Mouse (Mus musculus) C2C12 (cell line): Measurements from ENCODE around the gene Man1b1. TPM values are rescaled to one million over a fixed set of nuclear protein-coding genes. Genes with fewer than 3 reads are reported as not detected.

Source experiments
- H3K27me3 ChIP-seq: one replicate; pipeline ENCODE4 v1.6.1; 2011; ENCODE audit not compliant: control insufficient read depth, insufficient read depth, insufficient read length
- H3K36me3 ChIP-seq: one replicate; pipeline ENCODE4 v1.6.1; 2011; ENCODE audit not compliant: control insufficient read depth, insufficient read depth
- H3K4me3 ChIP-seq: one replicate; pipeline ENCODE4 v1.5.1; 2011; ENCODE audit warnings: mild to moderate bottlenecking, control low read depth; ENCODE audit not compliant: poor library complexity, insufficient read depth, severe bottlenecking
- H3K79me2 ChIP-seq: one replicate; pipeline ENCODE4 v1.6.1; 2011; ENCODE audit not compliant: control insufficient read depth, insufficient read depth
- H3K79me3 ChIP-seq: one replicate; pipeline ENCODE4 v1.6.1; 2011; ENCODE audit warnings: low read depth, control low read depth
- H3ac ChIP-seq: one replicate; pipeline ENCODE3; 2011; ENCODE audit warnings: low read depth; ENCODE audit not compliant: control insufficient read depth, insufficient read length
- CEBPB ChIP-seq: IDR thresholded peaks from one replicate; pipeline ENCODE4 v1.6.1; 2011; ENCODE audit warnings: low read depth, mild to moderate bottlenecking, control low read depth, moderate library complexity
- CTCF ChIP-seq: IDR thresholded peaks from one replicate; pipeline ENCODE4 v1.5.1; 2011; ENCODE audit not compliant: control insufficient read depth, insufficient read depth, insufficient read length
- FOSL1 ChIP-seq: IDR thresholded peaks from one replicate; pipeline ENCODE4 v1.8.0; 2011; ENCODE audit warnings: mild to moderate bottlenecking, low read length; ENCODE audit not compliant: poor library complexity, insufficient read depth, severe bottlenecking
- MAX ChIP-seq: IDR thresholded peaks from one replicate; pipeline ENCODE4 v1.6.1; 2011; ENCODE audit warnings: mild to moderate bottlenecking, control low read depth
- MYOD1 ChIP-seq: IDR thresholded peaks from one replicate; pipeline ENCODE4 v1.6.1; 2011; ENCODE audit warnings: low read depth; ENCODE audit not compliant: control insufficient read depth, insufficient read length
- MYOG ChIP-seq: IDR thresholded peaks from one replicate; pipeline ENCODE4 v1.6.1; 2011; ENCODE audit not compliant: control insufficient read depth, insufficient read length; ENCODE audit errors: extremely low read depth
- USF1 ChIP-seq: IDR thresholded peaks from one replicate; pipeline ENCODE4 v1.6.1; 2011; ENCODE audit warnings: low read depth, mild to moderate bottlenecking, control low read depth, moderate library complexity
- polyA plus RNA-seq: library from polyadenylated mRNA; unstranded; fragments of >200 nt; fragmentation: generic; extraction: Trizol; gene quantifications from one replicate; pipeline ENCODE4 v1.2.1, GENCODE M21; 2012; ENCODE audit warnings: missing spikeins

Man1b1 gene
- polyA plus RNA-seq, 1 experiment = 38.0 TPM

- Histone ChIP-seq H3K79me2 (no peaks in the 10 kb centered on the region), H3K79me3 (no peaks in the 10 kb centered on the region), H3K36me3 (no peaks in the 10 kb centered on the region), H3K4me3 (no peak overlapping the region), H3ac (no peak overlapping the region), H3K27me3 (peaks cover 42% of the 10 kb centered on the region)
- no peak for TF ChIP-seq USF1
- no peak for TF ChIP-seq CEBPB
- no peak for TF ChIP-seq MYOD1
- TF ChIP-seq FOSL1 = no peak
- TF ChIP-seq CTCF = no peak
- TF ChIP-seq MAX = no peak
Observed at GRCm38 (mm10) chr2:25304657-25305541, 27.2 kb upstream of the Man1b1 start.

DNA sequence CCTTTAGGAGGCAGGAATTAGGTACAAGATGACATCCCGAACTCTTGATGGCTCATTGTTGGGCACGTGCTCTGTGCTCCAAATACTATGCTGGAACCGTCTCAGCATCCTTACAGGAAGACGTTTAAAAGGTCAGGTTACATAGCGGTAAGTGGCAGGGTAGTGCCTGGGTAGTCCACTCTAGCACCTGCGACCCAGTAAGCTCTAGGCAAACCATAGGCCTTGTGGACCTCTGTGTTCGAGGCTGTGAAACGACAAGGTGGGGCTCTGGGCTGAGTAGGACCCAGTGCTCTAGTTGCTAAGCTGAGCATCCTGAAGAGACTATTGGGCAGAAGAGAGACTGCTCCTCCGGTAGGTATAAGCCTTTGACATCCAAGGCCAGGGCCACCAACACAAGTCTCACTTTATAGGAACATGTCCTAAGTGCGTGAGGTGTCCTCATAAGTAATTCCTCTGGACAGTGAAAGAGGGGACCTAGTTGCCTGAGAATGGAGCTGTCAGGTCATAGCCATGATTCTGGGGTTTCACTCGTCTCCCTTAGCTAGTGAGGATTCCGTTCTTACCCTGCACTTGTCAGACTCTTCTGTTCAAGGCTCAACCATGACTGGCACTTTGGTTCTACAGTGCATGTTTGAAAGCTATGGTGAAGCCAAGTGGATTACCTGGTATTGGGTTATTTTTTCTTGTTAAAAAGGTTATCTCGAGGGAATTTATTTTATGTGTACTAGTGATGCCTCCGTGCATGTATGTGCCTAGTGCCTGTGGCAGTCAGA is 26.4 kb upstream of the Man1b1 start:
- H3K79me2 ChIP-seq = no peaks in the 10 kb centered on the region
- no peaks in the 10 kb centered on the region for H3K36me3 ChIP-seq
- peaks cover 51% of the 10 kb centered on the region for H3K27me3 ChIP-seq
- no peak overlapping the region for H3ac ChIP-seq
- H3K4me3 ChIP-seq = no peak overlapping the region
- H3K79me3 ChIP-seq = no peaks in the 10 kb centered on the region
- no peak for TF ChIP-seq USF1
- TF ChIP-seq MYOG = no peak
- TF ChIP-seq CTCF = no peak

DNA sequence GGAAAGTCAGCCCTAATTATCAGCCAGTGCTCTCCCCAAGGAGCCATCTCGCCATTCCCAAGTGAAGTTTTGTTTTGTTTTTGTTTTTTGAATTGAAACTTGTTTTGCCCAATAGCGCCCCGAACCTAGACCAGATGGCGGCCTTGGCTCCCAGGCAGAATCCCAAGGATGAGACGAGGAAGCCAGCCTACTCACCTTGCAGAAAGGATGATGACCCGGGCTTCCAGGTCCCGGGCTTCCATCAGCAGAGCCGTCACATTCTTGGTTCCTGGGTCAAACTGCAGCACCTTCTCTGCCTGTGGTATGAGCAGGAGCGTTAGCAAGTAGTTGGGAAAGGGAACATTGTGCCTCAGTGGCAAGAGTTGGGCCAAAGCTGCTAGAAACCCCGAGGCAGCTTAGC is 22.0 kb upstream of the Man1b1 start:
- Histone ChIP-seq H3K27me3 (peaks cover 68% of the 10 kb centered on the region), H3K79me2 (no peaks in the 10 kb centered on the region), H3ac (no peak overlapping the region), H3K36me3 (no peaks in the 10 kb centered on the region), H3K79me3 (no peaks in the 10 kb centered on the region), H3K4me3 (no peak overlapping the region)
- TF ChIP-seq FOSL1 (no peak), MAX (no peak), CTCF (no peak), CEBPB (no peak)

DNA sequence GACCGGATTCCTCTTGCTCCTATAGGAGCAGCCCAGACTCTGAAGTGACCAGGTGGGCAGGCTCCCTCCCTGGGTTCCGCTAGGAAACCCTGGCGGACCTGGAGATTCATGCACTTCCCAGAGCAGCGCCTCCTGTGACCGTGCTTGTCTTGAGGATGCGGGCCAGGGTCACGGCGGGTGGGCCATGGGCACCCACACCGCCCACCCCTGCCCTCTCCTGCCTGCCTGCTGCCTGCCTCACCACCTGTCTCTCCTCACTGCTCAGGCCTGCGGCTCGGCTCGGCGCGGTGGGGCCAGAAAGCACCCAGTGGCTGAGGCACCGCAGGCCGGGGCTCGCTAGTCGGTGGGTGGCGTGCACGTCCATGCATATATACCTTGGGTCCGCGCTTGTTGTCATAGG is 21.2 kb upstream of the Man1b1 start:
- Histone ChIP-seq H3ac (no peak overlapping the region), H3K79me3 (no peaks in the 10 kb centered on the region), H3K79me2 (no peaks in the 10 kb centered on the region), H3K27me3 (peaks cover 60% of the 10 kb centered on the region), H3K36me3 (no peaks in the 10 kb centered on the region), H3K4me3 (no peak overlapping the region)
- TF ChIP-seq CEBPB = no peak
- TF ChIP-seq MYOG = no peak
- TF ChIP-seq MAX = no peak
- TF ChIP-seq FOSL1 = no peak
- no peak for TF ChIP-seq USF1
- no peak for TF ChIP-seq MYOD1
- TF ChIP-seq CTCF = no peak

DNA sequence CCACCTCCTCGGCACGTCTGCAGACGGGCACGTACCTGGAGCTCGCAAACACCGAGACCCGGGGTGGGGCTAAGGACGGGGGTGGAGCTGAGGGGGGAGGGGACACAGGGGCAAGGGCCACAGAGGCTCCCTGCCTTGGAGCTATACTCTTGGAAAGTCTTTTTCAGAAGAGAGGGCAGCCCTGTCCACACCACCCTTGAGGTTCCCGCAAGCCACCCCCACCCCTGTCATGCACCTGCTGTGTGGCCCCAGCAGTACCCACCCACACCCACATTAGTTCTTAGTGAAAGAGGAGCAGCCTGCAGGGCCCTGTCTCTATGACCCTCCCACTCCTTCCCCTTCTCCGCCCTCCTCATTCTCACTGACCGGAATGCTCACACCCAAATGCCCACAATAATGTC is 20.6 kb upstream of the Man1b1 start:
- H3K36me3 ChIP-seq = no peaks in the 10 kb centered on the region
- no peak overlapping the region for H3K4me3 ChIP-seq
- H3ac ChIP-seq = no peak overlapping the region
- no peaks in the 10 kb centered on the region for H3K79me3 ChIP-seq
- TF ChIP-seq CTCF (no peak), CEBPB (no peak), MYOG (no peak), FOSL1 (no peak), USF1 (no peak), MAX (no peak), MYOD1 (no peak)
- no peaks in the 10 kb centered on the region for H3K79me2 ChIP-seq
- H3K27me3 ChIP-seq = peaks cover 60% of the 10 kb centered on the region

DNA sequence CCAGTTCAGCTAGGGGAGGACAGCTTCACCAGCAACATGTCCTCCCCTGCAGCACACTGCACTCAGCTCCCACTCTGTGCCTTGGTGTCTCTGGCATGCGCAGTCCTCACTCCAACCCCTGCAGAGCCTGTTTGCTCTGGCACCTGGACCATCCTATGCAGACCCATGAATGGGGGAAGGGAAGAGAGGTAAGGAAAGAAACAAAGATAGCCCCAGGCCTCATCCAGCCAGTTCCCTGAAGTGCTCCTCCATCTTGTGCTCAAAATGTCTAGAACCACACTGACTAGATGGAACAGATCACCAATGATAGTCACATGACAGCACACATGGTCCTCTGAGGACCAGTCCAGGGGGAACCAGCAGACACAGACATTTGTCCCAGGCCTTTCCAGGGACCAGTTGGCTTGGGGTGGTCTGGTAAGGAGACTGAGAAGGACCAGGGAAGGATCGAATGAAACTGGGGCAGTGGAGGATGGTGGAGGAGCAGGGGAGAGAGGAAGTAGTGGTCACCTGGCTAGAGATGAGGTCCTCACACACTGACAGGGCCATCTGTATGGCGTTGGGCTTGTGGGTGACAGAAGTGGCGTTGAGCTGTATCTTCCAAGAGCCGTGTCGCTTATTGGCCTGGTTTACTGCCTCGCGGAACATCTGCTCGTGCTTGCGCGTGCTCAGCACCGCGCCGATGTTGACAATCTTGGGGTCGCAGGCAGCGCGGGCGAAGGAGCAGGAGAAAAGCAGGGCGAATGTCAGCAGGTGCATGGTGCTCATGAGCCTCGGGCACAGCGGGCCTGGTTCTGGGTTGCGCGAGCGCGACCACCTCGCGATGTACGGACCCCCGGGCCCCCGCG is 13.8 kb upstream of the Man1b1 start:
- H3K27me3 ChIP-seq = peaks cover 52% of the 10 kb centered on the region

More for the DNA sequence above, 13.8 kb upstream of the Man1b1 start:
- TF ChIP-seq USF1 (no peak), MYOD1 (no peak), CTCF (no peak), MYOG (no peak), MAX (no peak), FOSL1 (no peak), CEBPB (no peak)
- Histone ChIP-seq H3K4me3 (no peak overlapping the region), H3K79me3 (no peaks in the 10 kb centered on the region), H3K79me2 (no peaks in the 10 kb centered on the region), H3ac (no peak overlapping the region), H3K36me3 (no peaks in the 10 kb centered on the region)
